Mouse (Mus musculus) limb, embryonic 14.5 days (tissue): ENCODE data around the gene Hs6st3. TPM values are rescaled to one million over a fixed set of nuclear protein-coding genes. Genes with fewer than 3 reads are reported as not detected.

Experiments used
- ATAC-seq: fragments of 200-750 bp; cut with Nextera tagmentation; 2 replicates; pipeline ENCODE4 v1.8.0; 2017; ENCODE audit warnings: low read depth, moderate number of reproducible peaks, moderate TSS enrichment; ENCODE audit not compliant: low FRiP score
- DNase-seq: peaks from one replicate; pipeline ENCODE4 v3.0.0-alpha.2; 2015; ENCODE audit warnings: low spot score
- H3K27ac ChIP-seq: fragments of 300-500 bp; sonication (generic); replicated peaks from 2 replicates; pipeline ENCODE4 v1.5.1; 2014; ENCODE audit warnings: low read depth, mild to moderate bottlenecking, low read length, moderate library complexity, mixed read lengths
- H3K27me3 ChIP-seq: fragments of 300-500 bp; sonication (generic); 2 replicates; pipeline ENCODE4 v1.6.1; 2014; ENCODE audit warnings: low read length, mixed read lengths; ENCODE audit not compliant: control insufficient read depth, insufficient read depth
- H3K36me3 ChIP-seq: fragments of 300-500 bp; sonication (generic); 2 replicates; pipeline ENCODE4 v1.6.1; 2014; ENCODE audit warnings: mild to moderate bottlenecking, low read length, moderate library complexity, mixed read lengths; ENCODE audit not compliant: control insufficient read depth, insufficient read depth
- H3K4me1 ChIP-seq: fragments of 300-500 bp; sonication (generic); 2 replicates; pipeline ENCODE4 v1.6.1; 2014; ENCODE audit warnings: antibody characterized with exemption, low read length, mixed read lengths; ENCODE audit not compliant: control insufficient read depth, insufficient read depth
- H3K4me2 ChIP-seq: fragments of 300-500 bp; sonication (generic); replicated peaks from 2 replicates; pipeline ENCODE4 v1.6.1; 2014; ENCODE audit warnings: low read depth, mild to moderate bottlenecking, low read length, moderate library complexity; ENCODE audit not compliant: severe bottlenecking
- H3K4me3 ChIP-seq: fragments of 300-500 bp; sonication (generic); replicated peaks from 2 replicates; pipeline ENCODE4 v1.5.1; 2014; ENCODE audit warnings: low read length
- H3K9ac ChIP-seq: fragments of 300-500 bp; sonication (generic); 2 replicates; pipeline ENCODE4 v1.6.1; 2014; ENCODE audit warnings: mild to moderate bottlenecking, low read depth, low read length, moderate library complexity; ENCODE audit not compliant: severe bottlenecking
- H3K9me3 ChIP-seq: fragments of 300-500 bp; sonication (generic); 2 replicates; pipeline ENCODE4 v1.6.1; 2016; ENCODE audit warnings: low read length; ENCODE audit not compliant: control insufficient read depth
- POLR2A ChIP-seq: fragments of 200-500 bp; IDR thresholded peaks from 2 replicates; pipeline ENCODE4 v1.8.0; 2012; ENCODE audit warnings: inconsistent platforms, mild to moderate bottlenecking, moderate library complexity, borderline replicate concordance; ENCODE audit not compliant: insufficient read depth, insufficient read length; ENCODE audit errors: extremely low read depth
- WGBS: fragments of 180-500 bp; shearing (Covaris S2); extraction: QIAGEN DNeasy Blood & Tissue Kit; methylation state at CpG from one replicate; pipeline ENCODE4 v1.1.7; 2014; 5-methylcytosine and 5-hydroxymethylcytosine counted together
- polyA plus RNA-seq, 2 experiments: library from polyadenylated mRNA; depleted of rRNA in 1 of 2; stranded (reverse) in 1 of 2; unstranded in 1 of 2; fragments of >200 nt; fragmentation: Nextera tagmentation in 1 of 2; extraction: Ambion mirVana in 1 of 2; gene quantifications; 2 replicates each; pipeline versions ENCODE4 v1.2.1 to v1.2.3; 2012 to 2014

The Hs6st3 gene
- polyA plus RNA-seq, 2 experiments: 0.43 to 0.89 TPM

DNA sequence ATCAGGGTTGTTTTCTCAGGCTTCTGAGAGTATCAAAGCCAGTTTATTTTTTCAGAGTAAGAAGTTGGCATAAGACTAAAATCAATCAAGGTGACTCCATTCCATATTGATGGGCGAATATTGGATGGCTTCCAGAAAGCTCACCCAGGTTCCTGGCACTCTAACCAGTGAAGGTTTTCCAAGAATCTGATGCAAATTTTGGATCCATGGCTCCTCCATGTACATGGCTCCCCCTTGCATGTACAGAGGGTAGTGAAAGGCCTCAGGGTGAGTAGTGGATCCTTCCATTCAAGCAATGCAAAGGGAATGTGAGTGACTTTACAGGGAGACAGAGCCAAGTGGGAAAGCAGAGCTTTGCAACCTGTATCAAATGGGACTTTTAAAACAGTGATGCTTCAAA, 603.6 kb downstream of the Hs6st3 start:
- 93% methylated on average over 1 of the region's 1 CpGs for WGBS
- Histone ChIP-seq H3K27ac (no peak overlapping the region), H3K4me1 (no peaks in the 10 kb centered on the region), H3K27me3 (no peaks in the 10 kb centered on the region), H3K36me3 (no peaks in the 10 kb centered on the region), H3K4me2 (no peak overlapping the region), H3K9me3 (no peaks in the 10 kb centered on the region), H3K4me3 (no peak overlapping the region), H3K9ac (no peak overlapping the region)
- no peak for DNase-seq
- TF ChIP-seq POLR2A: no peak
- no peak for ATAC-seq

DNA sequence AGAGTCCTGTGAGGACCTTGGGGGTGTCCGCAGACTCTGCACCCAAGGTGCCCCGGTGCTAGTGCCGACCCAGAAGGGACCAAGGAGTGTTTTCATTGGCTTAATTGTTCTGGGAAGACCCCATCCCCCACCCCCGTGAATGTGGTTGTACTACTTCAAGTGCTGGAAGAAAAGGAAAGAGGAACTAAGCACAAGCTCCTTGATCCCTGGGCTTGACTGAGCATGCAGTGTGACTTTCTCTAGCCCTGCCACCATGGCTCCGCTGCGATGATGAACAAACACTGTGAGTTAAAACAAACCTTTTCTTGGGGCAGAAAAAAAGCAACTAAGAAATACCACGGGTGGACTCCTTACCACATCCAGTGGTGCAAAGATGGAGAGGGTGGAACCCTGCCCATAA, 623.2 kb downstream of the Hs6st3 start:
- no peaks in the 10 kb centered on the region for H3K9me3 ChIP-seq
- no peak for DNase-seq
- no peak for TF ChIP-seq POLR2A
- H3K27me3 ChIP-seq: no peaks in the 10 kb centered on the region
- H3K4me3 ChIP-seq: no peak overlapping the region
- no peaks in the 10 kb centered on the region for H3K4me1 ChIP-seq
- ATAC-seq: no peak
- no peak overlapping the region for H3K27ac ChIP-seq
- H3K36me3 ChIP-seq: no peaks in the 10 kb centered on the region
- WGBS: 90% methylated on average over 7 of the region's 7 CpGs
- H3K4me2 ChIP-seq: no peak overlapping the region
- no peak overlapping the region for H3K9ac ChIP-seq

DNA sequence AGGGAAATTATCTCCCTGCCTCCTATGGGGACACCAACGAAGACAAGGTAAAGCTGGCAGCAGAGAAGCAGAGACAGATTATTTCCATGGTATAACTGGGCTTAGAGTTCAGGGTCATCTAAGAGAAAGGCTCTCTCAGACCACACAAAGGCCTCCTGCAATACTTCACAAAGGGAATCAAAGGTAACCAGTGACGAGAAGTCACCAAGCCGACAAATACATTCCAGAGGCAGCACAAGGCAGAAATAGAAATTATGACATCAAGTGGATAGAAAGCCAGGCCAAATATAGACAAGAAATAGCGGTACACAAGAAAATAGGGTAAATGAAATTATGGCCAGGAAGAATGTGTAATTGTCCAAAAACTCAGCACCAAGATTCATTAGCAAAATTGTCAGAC, 633.9 kb downstream of the Hs6st3 start:
- ATAC-seq (no peak), DNase-seq (no peak)
- no peaks in the 10 kb centered on the region for H3K9me3 ChIP-seq
- H3K27me3 ChIP-seq: no peaks in the 10 kb centered on the region
- H3K4me2 ChIP-seq: no peak overlapping the region
- H3K36me3 ChIP-seq: no peaks in the 10 kb centered on the region
- WGBS: 68% methylated on average over 4 of the region's 4 CpGs
- no peak overlapping the region for H3K9ac ChIP-seq
- H3K4me3 ChIP-seq: no peak overlapping the region
- no peaks in the 10 kb centered on the region for H3K4me1 ChIP-seq
- no peak for TF ChIP-seq POLR2A
- H3K27ac ChIP-seq: no peak overlapping the region

DNA sequence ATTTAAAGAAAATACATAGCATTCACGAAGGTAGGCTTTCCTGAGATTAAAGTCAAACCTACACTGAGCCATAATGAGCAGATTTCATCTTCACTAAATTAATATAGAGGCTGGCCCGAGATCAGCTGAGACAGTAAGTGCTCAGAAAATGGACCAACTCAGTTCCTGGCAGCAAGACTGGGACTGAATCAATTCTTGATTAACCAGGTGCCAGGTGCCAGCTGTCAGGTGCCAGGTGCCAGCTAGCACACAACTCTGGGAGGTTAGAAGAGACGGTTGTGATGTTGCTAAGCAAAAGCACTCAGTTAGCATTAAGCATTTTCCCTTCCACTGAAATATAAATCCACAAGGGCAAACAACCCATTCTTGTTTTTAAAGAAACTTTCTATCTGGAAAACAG, 638.1 kb downstream of the Hs6st3 start:
- no peak for TF ChIP-seq POLR2A
- H3K4me1 ChIP-seq: no peaks in the 10 kb centered on the region
- H3K4me2 ChIP-seq: no peak overlapping the region
- no peak overlapping the region for H3K4me3 ChIP-seq
- no peak for ATAC-seq
- no peaks in the 10 kb centered on the region for H3K36me3 ChIP-seq
- H3K9me3 ChIP-seq: no peaks in the 10 kb centered on the region
- H3K27ac ChIP-seq: no peak overlapping the region
- H3K9ac ChIP-seq: no peak overlapping the region
- H3K27me3 ChIP-seq: no peaks in the 10 kb centered on the region
- no peak for DNase-seq
- 80% methylated on average over 3 of the region's 3 CpGs for WGBS

DNA sequence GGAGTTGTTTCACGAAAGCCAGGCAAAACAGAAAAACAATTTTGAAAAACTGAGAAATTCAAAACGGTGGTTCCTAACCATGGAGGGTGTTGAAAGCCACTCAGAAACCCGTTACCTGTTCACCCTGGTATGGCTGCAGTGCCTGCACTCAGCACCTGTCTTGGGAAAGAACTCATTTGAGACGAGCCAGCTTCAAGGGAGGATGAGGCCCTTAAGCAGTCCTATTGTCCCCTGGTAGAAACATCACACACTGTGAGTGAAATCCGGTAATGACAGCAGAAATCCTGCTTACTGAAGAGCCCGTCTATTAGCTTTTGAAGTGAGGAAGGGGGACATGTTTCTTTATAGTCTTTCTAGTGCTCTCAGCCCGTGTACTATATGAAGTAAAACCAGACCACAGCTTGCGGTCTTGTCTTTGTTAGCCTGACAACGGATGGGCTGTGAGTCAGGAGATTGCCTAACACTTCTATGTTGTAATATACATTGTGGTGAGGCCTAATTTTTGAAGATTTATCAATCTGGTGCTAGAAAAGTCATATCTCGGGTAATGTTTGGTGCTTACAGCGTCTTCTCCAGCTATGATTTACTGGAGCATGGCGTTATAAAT, 641.9 kb downstream of the Hs6st3 start:
- no peaks in the 10 kb centered on the region for H3K4me1 ChIP-seq
- H3K9me3 ChIP-seq: no peaks in the 10 kb centered on the region
- no peak for TF ChIP-seq POLR2A
- H3K4me3 ChIP-seq: no peak overlapping the region
- WGBS: 79% methylated on average over 12 of the region's 12 CpGs
- no peak for ATAC-seq
- H3K4me2 ChIP-seq: no peak overlapping the region
- no peak for DNase-seq
- H3K27me3 ChIP-seq: no peaks in the 10 kb centered on the region
- no peak overlapping the region for H3K9ac ChIP-seq
- no peak overlapping the region for H3K27ac ChIP-seq
- no peaks in the 10 kb centered on the region for H3K36me3 ChIP-seq

DNA sequence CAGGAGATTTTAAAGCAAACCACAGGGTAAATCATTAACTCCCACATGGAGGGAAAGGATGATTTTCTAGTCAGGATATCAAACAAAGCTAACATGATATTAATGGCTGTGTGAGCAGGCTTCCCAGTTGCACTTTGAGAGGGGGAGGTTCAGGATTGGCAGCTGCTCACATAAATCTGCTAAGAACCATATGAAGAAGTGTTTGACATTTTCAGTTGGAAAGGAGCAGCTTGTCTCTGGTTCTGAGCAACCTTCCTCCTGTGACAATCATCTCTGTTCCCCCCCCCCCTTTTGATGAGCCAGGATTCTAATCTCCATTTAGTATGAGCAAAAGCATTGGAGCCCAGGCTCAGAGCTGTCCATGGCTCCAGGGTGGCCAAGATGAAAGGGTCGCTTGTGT, 643.0 kb downstream of the Hs6st3 start:
- no peak overlapping the region for H3K4me3 ChIP-seq
- H3K27ac ChIP-seq: no peak overlapping the region
- no peak for DNase-seq
- H3K27me3 ChIP-seq: no peaks in the 10 kb centered on the region
- no peak overlapping the region for H3K9ac ChIP-seq
- no peaks in the 10 kb centered on the region for H3K4me1 ChIP-seq
- TF ChIP-seq POLR2A: no peak
- H3K36me3 ChIP-seq: no peaks in the 10 kb centered on the region
- ATAC-seq: no peak
- H3K4me2 ChIP-seq: no peak overlapping the region
- 96% methylated on average over 1 of the region's 1 CpGs for WGBS
- no peaks in the 10 kb centered on the region for H3K9me3 ChIP-seq
